Mouse (Mus musculus) forebrain, embryonic 10.5 days (tissue): ENCODE data around the gene Nkd2. TPM values are rescaled to one million over a fixed set of nuclear protein-coding genes. Genes with fewer than 3 reads are reported as not detected.

ENCODE experiments used
- DNase-seq: peaks from one replicate; pipeline ENCODE4 v3.0.0-alpha.2; 2017; ENCODE audit warnings: low spot score; ENCODE audit errors: extremely low spot score
- H3K27ac ChIP-seq: fragments of 300-500 bp; sonication (generic); 2 replicates; pipeline ENCODE4 v1.5.1; 2016; ENCODE audit warnings: mild to moderate bottlenecking
- H3K27me3 ChIP-seq: fragments of 300-500 bp; sonication (generic); 2 replicates; pipeline ENCODE4 v1.6.1; 2016; ENCODE audit warnings: mild to moderate bottlenecking; ENCODE audit not compliant: poor library complexity, severe bottlenecking
- H3K36me3 ChIP-seq: fragments of 300-500 bp; sonication (generic); replicated peaks from 2 replicates; pipeline ENCODE4 v1.6.1; 2016; ENCODE audit warnings: mild to moderate bottlenecking, moderate library complexity
- H3K4me1 ChIP-seq: fragments of 300-500 bp; sonication (generic); 2 replicates; pipeline ENCODE4 v1.6.1; 2016
- H3K4me3 ChIP-seq: fragments of 300-500 bp; sonication (generic); 2 replicates; pipeline ENCODE4 v1.5.1; 2016; ENCODE audit warnings: mild to moderate bottlenecking, moderate library complexity
- H3K9me3 ChIP-seq: fragments of 300-500 bp; sonication (generic); 2 replicates; pipeline ENCODE4 v1.6.1; 2016; ENCODE audit warnings: mild to moderate bottlenecking, moderate library complexity
- WGBS: fragments of 180-500 bp; shearing (Covaris S2); methylation state at CpG from one replicate; pipeline ENCODE4 v1.1.7; 2016; 5-methylcytosine and 5-hydroxymethylcytosine counted together
- polyA plus RNA-seq: library from polyadenylated mRNA; unstranded; fragments of >200 nt; fragmentation: Nextera tagmentation; extraction: Ambion mirVana; gene quantifications from 2 replicates; pipeline ENCODE4 v1.2.1, GENCODE M21; 2016

Gene Nkd2
- polyA plus RNA-seq, 1 experiment from 2014 or later = 16.3 TPM

GRCm38 (mm10) chr13:73804914-73805313 is 42.5 kb downstream of the Nkd2 start:
- no peaks in the 10 kb centered on the region for H3K27me3 ChIP-seq
- no peak overlapping the region for H3K27ac ChIP-seq
- no peak overlapping the region for H3K4me3 ChIP-seq
- 98% methylated on average over 5 of the region's 5 CpGs for WGBS
- peaks cover 100% of the 10 kb centered on the region for H3K36me3 ChIP-seq
- H3K4me1 ChIP-seq = no peaks in the 10 kb centered on the region
- no peak for DNase-seq
- no peaks in the 10 kb centered on the region for H3K9me3 ChIP-seq

- H3K4me3 ChIP-seq = no peak overlapping the region
- H3K36me3 ChIP-seq = peaks cover 100% of the 10 kb centered on the region
- no peaks in the 10 kb centered on the region for H3K4me1 ChIP-seq
- DNase-seq = no peak
- H3K27me3 ChIP-seq = no peaks in the 10 kb centered on the region
- no peak overlapping the region for H3K27ac ChIP-seq
- no peaks in the 10 kb centered on the region for H3K9me3 ChIP-seq
- 92% methylated on average over 8 of the region's 8 CpGs for WGBS
Observed at GRCm38 (mm10) chr13:73803450-73804178, 43.8 kb downstream of the Nkd2 start.

GRCm38 (mm10) chr13:73799110-73799509 is 48.3 kb downstream of the Nkd2 start:
- no peaks in the 10 kb centered on the region for H3K9me3 ChIP-seq
- H3K27ac ChIP-seq = no peak overlapping the region
- H3K27me3 ChIP-seq = no peaks in the 10 kb centered on the region
- H3K4me1 ChIP-seq = no peaks in the 10 kb centered on the region
- peaks cover 100% of the 10 kb centered on the region for H3K36me3 ChIP-seq
- DNase-seq = no peak
- H3K4me3 ChIP-seq = no peak overlapping the region
- 91% methylated on average over 5 of the region's 5 CpGs for WGBS

GRCm38 (mm10) chr13:73793171-73793570 is 54.3 kb downstream of the Nkd2 start:
- WGBS = 96% methylated on average over 5 of the region's 5 CpGs
- peaks cover 98% of the 10 kb centered on the region for H3K36me3 ChIP-seq
- no peak for DNase-seq
- H3K27ac ChIP-seq = no peak overlapping the region
- no peaks in the 10 kb centered on the region for H3K27me3 ChIP-seq
- no peaks in the 10 kb centered on the region for H3K4me1 ChIP-seq
- no peaks in the 10 kb centered on the region for H3K9me3 ChIP-seq
- no peak overlapping the region for H3K4me3 ChIP-seq

- 92% methylated on average over 4 of the region's 4 CpGs for WGBS
- Histone ChIP-seq H3K27ac (no peak overlapping the region), H3K36me3 (peaks cover 98% of the 10 kb centered on the region), H3K4me3 (no peak overlapping the region), H3K4me1 (no peaks in the 10 kb centered on the region), H3K27me3 (no peaks in the 10 kb centered on the region), H3K9me3 (no peaks in the 10 kb centered on the region)
- no peak for DNase-seq
Observed at GRCm38 (mm10) chr13:73792176-73792575, 55.3 kb downstream of the Nkd2 start.

- DNase-seq = no peak
- Histone ChIP-seq H3K27ac (no peak overlapping the region), H3K4me1 (peaks cover 17% of the 10 kb centered on the region), H3K27me3 (no peaks in the 10 kb centered on the region), H3K4me3 (no peak overlapping the region), H3K36me3 (peaks cover 87% of the 10 kb centered on the region), H3K9me3 (no peaks in the 10 kb centered on the region)
- WGBS = 45% methylated on average over 5 of the region's 5 CpGs
Observed at GRCm38 (mm10) chr13:73782486-73782885, 64.9 kb downstream of the Nkd2 start.

GRCm38 (mm10) chr13:73777578-73777977 is 69.9 kb downstream of the Nkd2 start:
- Histone ChIP-seq H3K9me3 (no peaks in the 10 kb centered on the region), H3K4me3 (no peak overlapping the region), H3K27me3 (no peaks in the 10 kb centered on the region), H3K36me3 (peaks cover 79% of the 10 kb centered on the region), H3K27ac (no peak overlapping the region), H3K4me1 (peaks cover 27% of the 10 kb centered on the region)
- 88% methylated on average over 3 of the region's 3 CpGs for WGBS
- no peak for DNase-seq

- Histone ChIP-seq H3K27ac (no peak overlapping the region), H3K4me3 (no peak overlapping the region), H3K4me1 (peaks cover 30% of the 10 kb centered on the region), H3K27me3 (no peaks in the 10 kb centered on the region), H3K36me3 (peaks cover 74% of the 10 kb centered on the region), H3K9me3 (no peaks in the 10 kb centered on the region)
- DNase-seq = no peak
- 92% methylated on average over 4 of the region's 4 CpGs for WGBS
Observed at GRCm38 (mm10) chr13:73775786-73776185, 71.6 kb downstream of the Nkd2 start.

- peaks cover 43% of the 10 kb centered on the region for H3K4me1 ChIP-seq
- H3K9me3 ChIP-seq = no peaks in the 10 kb centered on the region
- WGBS = 51% methylated on average over 4 of the region's 4 CpGs
- no peak for DNase-seq
- no peaks in the 10 kb centered on the region for H3K27me3 ChIP-seq
- no peak overlapping the region for H3K27ac ChIP-seq
- peaks cover 72% of the 10 kb centered on the region for H3K36me3 ChIP-seq
- H3K4me3 ChIP-seq = no peak overlapping the region
Observed at GRCm38 (mm10) chr13:73773519-73774205, 73.8 kb downstream of the Nkd2 start.

GRCm38 (mm10) chr13:73772655-73773054 is 74.8 kb downstream of the Nkd2 start:
- peaks cover 79% of the 10 kb centered on the region for H3K36me3 ChIP-seq
- 72% methylated on average over 2 of the region's 2 CpGs for WGBS
- no peaks in the 10 kb centered on the region for H3K27me3 ChIP-seq
- H3K27ac ChIP-seq = no peak overlapping the region
- H3K4me3 ChIP-seq = no peak overlapping the region
- H3K9me3 ChIP-seq = no peaks in the 10 kb centered on the region
- DNase-seq = no peak
- H3K4me1 ChIP-seq = peaks cover 54% of the 10 kb centered on the region

GRCm38 (mm10) chr13:73771131-73771530 is 76.3 kb downstream of the Nkd2 start:
- Histone ChIP-seq H3K36me3 (peaks cover 80% of the 10 kb centered on the region), H3K4me1 (peaks cover 69% of the 10 kb centered on the region), H3K27ac (no peak overlapping the region), H3K9me3 (no peaks in the 10 kb centered on the region), H3K27me3 (no peaks in the 10 kb centered on the region), H3K4me3 (no peak overlapping the region)
- WGBS = 68% methylated on average over 3 of the region's 3 CpGs
- DNase-seq = no peak

- WGBS = 90% methylated on average over 4 of the region's 4 CpGs
- no peak for DNase-seq
- H3K4me3 ChIP-seq = no peak overlapping the region
- no peaks in the 10 kb centered on the region for H3K27me3 ChIP-seq
- H3K9me3 ChIP-seq = no peaks in the 10 kb centered on the region
- peaks cover 78% of the 10 kb centered on the region for H3K36me3 ChIP-seq
- no peak overlapping the region for H3K27ac ChIP-seq
- peaks cover 79% of the 10 kb centered on the region for H3K4me1 ChIP-seq
Observed at GRCm38 (mm10) chr13:73769916-73770682, 77.3 kb downstream of the Nkd2 start.
